Mouse (Mus musculus) left cerebral cortex, postnatal 10 days (tissue): Measurements from ENCODE around the gene Mad1l1. TPM values are rescaled to one million over a fixed set of nuclear protein-coding genes. Genes with fewer than 3 reads are reported as not detected.

ENCODE experiments used
- DNase-seq, 2 experiments: peaks; one replicate each; pipeline ENCODE4 v3.0.0; 2021 to 2022; ENCODE audit warnings: low spot score in 2 of 2, mixed read lengths in 1 of 2; ENCODE audit errors: extremely low spot score in 1 of 2
- intact Hi-C: fragments of 180-260 bp; cut with DNase I; formaldehyde crosslinking; loops from one replicate; pipeline ENCODE4 v1.15.1; 2025
- total RNA-seq, 2 experiments: library from RNA; stranded (reverse); gene quantifications; 2 replicates each; pipeline ENCODE4 v1.2.3; 2021

The Mad1l1 gene
- total RNA-seq, 2 experiments from 2014 or later = 23.8 to 24.4 TPM

DNA sequence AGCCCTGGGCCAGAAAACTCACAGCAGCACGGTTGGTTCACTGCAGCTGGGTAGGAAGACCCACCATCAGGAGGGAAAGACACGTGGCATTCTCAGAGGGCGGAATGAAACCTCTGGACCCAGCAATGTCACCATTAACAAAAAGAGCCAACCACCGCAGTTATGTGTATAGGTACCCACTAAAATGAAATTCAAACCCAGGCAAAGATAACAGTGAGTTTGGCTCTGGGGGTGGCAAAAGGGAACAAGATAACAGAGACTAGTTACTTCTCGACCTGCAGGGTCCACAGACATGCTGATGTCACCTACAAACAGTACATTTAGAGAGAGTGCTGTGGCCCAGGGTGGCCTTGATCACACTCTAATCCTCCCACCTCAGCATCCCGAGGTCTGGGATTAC is 157.4 kb downstream of the Mad1l1 start:
- no peak for DNase-seq
- intact Hi-C loops = no loop called here

DNA sequence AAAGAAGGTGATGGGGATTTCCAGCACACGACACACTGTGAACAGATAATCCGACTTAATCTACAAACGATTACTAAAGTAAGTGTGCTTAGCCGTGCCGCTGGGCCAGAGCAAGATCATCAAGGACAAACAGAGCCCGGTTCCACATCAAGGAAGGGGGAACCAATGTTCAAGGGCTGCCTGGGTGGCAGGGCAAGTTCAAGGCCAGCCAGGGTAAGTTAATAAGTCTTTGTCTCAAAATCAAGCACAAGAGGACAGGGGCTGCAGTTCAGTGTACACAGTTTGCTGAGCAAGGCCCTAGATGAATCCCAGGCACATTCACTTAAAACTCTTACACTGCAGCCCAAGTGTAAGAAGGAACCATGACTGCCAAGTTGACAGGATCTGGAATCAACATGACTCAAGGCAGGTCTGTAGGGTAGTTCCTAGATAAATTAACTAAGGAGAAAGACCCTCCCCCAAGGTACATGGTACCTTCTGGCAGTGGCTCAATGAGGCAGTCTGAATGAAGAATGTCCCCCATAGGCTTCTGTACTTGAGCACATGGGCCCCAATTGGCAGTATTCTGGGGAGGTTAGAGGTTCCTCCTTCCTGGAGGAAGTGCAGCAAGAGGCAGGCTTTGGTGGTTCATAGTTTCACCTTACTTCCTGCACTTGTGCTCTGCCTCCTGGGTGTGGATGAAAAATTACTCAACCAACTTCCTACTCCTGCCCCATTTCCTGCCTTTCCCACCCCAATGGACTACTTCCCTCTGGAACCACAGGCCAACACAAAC is 159.1 kb downstream of the Mad1l1 start:
- intact Hi-C loops = no loop called here
- DNase-seq = no peak

GRCm38 (mm10) chr5:140159007-140159406 is 162.3 kb downstream of the Mad1l1 start:
- DNase-seq = no peak
- intact Hi-C loops = no loop called here

GRCm38 (mm10) chr5:140157886-140158627 is 163.3 kb downstream of the Mad1l1 start:
- intact Hi-C loops = no loop called here
- no peak for DNase-seq

DNA sequence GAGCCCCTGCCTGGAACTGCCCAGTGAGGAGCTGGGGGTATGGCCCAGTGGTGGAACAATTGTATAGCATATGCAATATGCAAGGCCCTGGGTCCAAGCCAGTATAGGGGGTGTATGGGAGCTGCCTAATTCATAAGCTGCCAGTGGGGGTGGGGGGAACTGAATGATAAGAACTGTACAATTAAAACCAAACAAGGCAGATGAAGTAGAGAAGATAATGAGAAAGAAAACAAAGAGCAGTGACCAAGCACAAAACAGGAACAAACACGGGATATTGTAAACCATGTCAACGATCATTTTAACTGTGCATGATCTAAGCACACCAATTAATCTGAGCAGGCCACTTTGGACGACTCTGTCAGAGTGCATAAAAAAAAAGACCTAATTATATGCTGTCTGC is 167.2 kb downstream of the Mad1l1 start:
- DNase-seq = no peak
- intact Hi-C loops = no loop called here

DNA sequence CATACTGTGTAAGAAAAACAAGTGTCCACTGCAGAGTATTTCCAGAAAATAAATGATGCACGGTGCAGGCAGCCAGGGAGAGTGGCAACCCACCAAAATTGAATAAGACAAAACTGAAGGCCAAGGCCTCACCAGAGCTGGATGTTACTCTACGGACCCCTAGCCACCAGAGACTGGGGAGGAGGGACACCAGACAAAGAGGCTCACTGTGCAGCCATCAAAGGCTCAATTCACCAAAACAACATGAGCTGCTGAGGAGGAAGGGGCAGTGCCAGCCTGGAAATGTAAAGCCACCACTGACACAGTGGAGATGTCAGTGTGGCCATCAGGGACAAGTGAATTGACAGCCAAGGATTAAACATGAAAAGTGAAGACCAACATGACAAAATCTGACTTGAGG is 169.5 kb downstream of the Mad1l1 start:
- intact Hi-C loops = no loop called here
- no peak for DNase-seq

- DNase-seq = no peak
- intact Hi-C loops = no loop called here
Measured at GRCm38 (mm10) chr5:140151180-140151579, 170.2 kb downstream of the Mad1l1 start.

- intact Hi-C loops = no loop called here
Measured at GRCm38 (mm10) chr5:140150694-140151093, 170.7 kb downstream of the Mad1l1 start.

GRCm38 (mm10) chr5:140150136-140150535 is 171.2 kb downstream of the Mad1l1 start:
- DNase-seq = no peak
- intact Hi-C loops = no loop called here

More at GRCm38 (mm10) chr5:140150694-140151093, 170.7 kb downstream of the Mad1l1 start:
- DNase-seq = no peak

- intact Hi-C loops = no loop called here
- no peak for DNase-seq
Measured at GRCm38 (mm10) chr5:140149298-140149697, 172.1 kb downstream of the Mad1l1 start.

- intact Hi-C loops = loop anchor here (5.0 kb wide), 1 partner anchor 306 kb away; no protein-coding TSS in a partner anchor
Measured at GRCm38 (mm10) chr5:140143541-140143940, 177.8 kb downstream of the Mad1l1 start.

GRCm38 (mm10) chr5:140141336-140141735 is 180.0 kb downstream of the Mad1l1 start:
- DNase-seq = no peak
- intact Hi-C loops = loop anchor here (5.0 kb wide), 1 partner anchor 304 kb away; no protein-coding TSS in a partner anchor

More at GRCm38 (mm10) chr5:140143541-140143940, 177.8 kb downstream of the Mad1l1 start:
- no peak for DNase-seq

DNA sequence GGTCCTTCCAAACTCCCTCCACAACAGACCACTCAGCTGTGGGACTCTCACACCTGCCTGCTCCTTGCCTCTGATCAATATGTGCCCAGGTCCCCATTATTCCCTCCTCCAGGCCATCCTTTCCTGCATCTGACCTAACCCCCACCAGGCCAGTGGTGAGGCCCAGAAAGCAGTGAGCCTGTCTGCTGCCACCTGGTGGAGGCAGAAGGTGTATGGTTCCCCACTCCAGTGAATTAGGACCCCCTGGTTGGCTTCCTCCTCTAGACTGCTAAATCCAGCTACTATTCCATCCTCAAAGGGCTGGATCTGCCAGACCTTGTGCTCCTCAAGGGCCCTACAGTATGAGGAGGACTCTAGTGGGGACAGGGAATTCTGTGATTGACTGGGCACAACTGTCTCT is 181.1 kb downstream of the Mad1l1 start:
- DNase-seq = peak; percentile 38 to 71
- intact Hi-C loops = loop anchor here (5.0 kb wide), 1 partner anchor 303 kb away; no protein-coding TSS in a partner anchor

DNA sequence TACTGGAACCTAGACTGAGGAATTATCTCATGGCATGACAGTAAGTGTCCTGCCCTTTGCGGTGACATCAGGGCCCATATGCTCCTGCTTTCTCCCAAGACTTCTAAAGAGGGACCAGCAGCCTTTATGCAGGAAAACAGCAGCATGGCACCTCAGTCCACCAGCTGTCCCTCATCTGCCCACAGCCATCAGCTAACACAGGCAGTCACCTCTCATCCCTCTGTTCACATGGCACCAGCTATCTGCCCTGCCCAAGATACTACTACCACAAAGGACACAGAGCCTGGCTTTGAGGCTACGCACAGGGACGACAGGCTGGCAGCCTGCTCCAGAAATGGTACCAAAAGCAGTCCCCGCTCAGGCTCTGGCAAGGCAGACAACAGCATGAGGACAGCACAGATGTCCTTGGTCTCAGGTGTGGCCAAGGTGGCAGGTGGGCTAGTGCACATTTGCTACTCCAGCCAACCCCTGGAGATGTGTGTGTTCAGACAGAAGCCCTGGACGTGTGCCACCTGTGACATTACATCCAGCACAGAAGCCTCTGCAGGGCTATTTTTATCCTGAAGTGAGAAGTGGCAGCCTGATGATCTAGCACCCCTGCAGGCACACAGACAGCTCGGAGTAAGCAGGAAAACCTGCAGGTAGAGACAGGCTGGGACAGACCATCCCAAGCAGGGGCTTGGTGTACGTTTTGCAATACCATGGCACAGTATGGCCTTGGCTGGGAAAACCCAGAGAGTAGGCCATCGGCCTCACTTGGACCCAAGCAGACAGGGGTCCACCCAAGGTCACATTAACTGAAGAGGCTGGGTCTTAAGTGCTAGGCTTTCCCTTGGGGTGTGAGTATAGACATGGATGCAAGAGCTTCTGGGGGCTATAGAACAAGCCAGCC is 185.4 kb downstream of the Mad1l1 start:
- DNase-seq = no peak
- intact Hi-C loops = loop anchor here (5.0 kb wide), 1 partner anchor 224 kb away; no protein-coding TSS in a partner anchor

GRCm38 (mm10) chr5:140134021-140134420 is 187.3 kb downstream of the Mad1l1 start:
- intact Hi-C loops = no loop called here
- no peak for DNase-seq

DNA sequence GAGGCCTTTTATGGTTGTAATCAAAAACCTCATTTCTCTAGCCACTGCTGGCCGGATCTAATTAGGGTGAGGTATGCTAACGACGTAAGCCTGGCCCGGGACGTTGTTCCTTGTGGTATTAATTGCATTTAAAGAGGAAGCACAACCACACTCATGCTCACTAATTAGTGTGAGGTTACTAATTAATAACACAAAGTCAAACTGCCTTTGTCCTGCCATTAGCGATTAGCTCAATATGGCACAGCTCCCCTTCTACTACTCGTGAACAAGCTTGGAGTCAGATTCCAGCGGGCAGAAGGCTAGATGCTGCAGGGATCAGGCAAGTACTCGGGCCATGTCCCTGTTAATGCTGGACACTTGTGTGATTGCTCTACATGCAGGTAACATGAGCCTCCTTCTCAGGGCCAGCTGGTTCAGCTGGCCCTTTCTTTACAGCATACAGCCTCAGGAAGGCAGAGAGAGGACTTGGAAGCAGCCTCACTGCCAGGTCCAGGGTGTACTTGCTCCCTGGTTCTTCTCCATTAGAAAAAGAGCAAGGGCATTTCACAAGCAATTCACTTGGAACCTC is 192.9 kb downstream of the Mad1l1 start:
- intact Hi-C loops = no loop called here
- DNase-seq = no peak

DNA sequence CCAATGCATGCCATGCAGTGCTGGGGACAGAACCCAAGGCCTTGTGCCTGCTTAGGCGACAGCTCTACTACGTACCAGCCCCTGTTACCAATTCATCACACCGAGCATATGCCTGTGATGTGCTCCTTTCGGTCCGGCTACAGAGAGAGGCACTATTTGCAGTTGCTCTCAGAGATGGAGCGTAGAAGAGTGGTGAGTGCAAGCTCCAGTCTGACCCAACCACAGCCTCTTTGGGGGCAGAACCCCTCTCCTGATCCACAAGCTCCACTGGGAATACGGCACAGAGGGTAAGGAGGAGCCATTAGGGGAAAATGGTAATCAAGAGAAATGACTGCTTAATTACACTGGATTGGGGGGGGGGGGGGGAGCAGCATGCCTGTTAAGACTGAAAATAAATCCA is 193.4 kb downstream of the Mad1l1 start:
- no peak for DNase-seq
- intact Hi-C loops = no loop called here

DNA sequence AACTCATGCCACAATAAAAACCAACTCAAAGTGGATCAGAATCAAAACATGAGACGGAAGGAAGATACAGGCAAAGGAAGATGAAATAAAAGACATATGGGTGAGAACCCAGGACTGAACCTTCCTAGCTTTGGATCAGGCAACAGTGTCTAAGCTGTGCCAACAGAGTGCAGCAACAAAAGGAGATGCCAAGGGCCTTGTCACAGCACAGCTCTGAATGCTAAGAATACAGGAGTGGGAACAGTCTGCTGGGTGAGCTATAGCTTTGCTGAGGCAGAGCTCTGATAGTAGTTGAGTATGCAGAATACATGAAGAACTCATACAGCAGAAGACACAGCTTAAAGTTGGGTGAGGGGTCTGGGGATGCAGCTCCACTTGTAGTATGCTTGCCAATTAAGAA is 196.7 kb downstream of the Mad1l1 start:
- intact Hi-C loops = no loop called here
- DNase-seq = no peak
